Mouse (Mus musculus) B cell, adult 2 months (primary cell): ENCODE results near the gene Rad17.

Experiments used
- DNase-seq, 2 experiments: peaks; one replicate each; pipeline ENCODE4 v3.0.0; 2022

Gene Rad17

DNA sequence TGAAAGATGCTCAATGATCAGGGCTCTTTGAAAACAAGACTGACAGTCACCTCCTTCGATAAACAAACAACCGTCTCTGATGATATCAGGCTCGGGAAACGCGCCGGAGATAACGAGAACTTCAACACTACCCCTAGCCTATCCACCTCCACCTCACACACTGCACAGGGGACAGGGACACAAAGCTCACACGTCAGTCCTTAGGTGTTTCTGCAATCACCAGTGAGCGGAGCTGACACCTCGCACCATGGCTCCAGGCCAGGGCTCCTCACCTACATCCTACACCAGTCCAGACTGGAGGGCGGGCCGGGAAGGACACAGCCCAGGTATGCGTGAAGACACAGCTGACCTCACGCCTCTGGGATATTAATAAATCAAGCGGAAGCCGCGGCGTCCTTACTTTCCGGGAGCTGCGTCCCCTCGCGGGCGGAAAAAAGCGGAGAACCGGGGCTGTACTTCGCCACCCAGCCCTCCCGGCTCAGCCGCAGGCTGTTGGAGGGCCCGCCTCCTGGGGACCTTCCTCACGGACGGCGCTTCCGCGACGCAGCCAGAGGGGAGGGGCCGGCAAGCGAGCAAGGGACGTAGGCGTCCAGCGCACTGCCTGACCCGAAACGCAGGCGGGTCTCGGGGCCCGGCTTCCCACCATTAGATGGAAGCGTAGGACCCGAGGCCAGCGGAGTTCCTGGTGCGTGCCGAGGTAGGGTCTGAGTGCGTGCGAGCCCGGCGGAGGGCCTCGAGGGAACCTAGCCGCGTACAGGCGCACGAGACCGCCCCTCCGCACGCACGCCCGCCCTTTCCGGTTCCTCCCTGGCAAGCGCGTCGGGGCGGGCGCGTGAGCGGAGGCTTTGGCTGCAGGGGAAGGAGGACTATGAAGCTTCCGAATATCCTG, at the start of gene Rad17, which contains the start of gene Ak6:
Rad17 (minus strand) TSS at position 502 of the 889 bp plus-strand sequence.
Ak6 (plus strand) TSS at position 430 of the 889 bp plus-strand sequence.
- peak; percentile 97 for DNase-seq

DNA sequence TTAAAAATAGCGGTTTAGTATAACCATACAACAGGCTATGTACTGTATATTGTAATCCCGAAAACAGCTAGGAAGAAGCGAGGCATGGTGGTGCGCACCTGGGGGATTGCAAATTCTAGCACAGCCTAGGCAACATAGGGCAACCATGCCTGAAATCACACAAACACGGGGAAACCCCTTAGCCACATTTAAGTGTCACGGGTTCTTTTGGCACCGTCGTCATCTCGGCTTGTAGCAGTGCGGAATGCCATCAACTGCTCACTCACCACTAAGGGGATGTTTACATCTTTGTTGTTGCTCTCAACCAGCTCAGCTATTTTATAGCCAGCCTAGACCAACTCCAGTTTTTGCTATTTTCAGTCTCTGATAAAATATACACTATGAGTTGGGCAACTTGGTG, 48.0 kb upstream of the Rad17 start:
- DNase-seq = no peak

- no peak for DNase-seq
Measured at GRCm38 (mm10) chr13:100697541-100697940, 46.7 kb upstream of the Rad17 start.

DNA sequence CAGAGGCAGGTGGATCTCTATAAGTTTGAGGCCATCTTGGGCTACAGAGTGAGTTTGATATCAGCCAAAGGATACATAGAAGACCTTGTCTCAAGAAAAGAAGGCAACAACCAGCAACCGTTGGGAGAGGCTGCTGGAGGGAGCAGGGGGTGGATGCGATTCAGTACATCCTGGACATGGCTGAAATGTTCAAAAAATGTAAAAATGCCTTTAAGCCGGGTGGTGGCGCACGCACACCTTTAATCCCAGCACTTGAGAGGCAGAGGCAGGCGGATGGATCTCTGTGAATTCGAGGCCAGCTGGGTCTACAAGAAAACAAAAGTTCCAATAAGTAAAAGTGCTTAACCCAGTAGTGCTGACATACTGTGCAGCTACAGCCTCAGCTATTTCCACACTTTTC, 36.7 kb upstream of the Rad17 start:
- no peak for DNase-seq

- peak in 1 of 2 experiments; percentile 24 for DNase-seq
Measured at GRCm38 (mm10) chr13:100684355-100684754, 33.5 kb upstream of the Rad17 start.

DNA sequence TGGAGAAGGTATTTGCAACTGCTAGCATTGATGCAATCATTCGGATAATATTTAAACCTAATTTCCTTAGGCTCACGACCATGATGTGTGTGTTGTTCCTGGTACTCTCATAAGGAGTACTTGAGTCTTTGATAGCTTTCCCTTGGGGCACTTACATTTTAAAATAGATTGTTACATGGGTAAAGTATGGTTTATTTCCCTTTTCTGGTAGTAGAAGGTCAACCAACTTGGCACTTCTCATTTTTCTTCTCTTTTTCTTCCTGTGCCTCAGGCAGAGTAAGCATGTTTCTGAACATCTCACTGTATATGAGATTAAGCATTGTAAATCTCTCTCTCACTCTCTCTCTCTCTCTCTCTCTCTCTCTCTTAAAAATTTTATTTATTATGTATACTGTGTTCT, 32.0 kb upstream of the Rad17 start:
- DNase-seq = no peak

GRCm38 (mm10) chr13:100681615-100682014, 30.8 kb upstream of the Rad17 start:
- peak; percentile 26 to 36 for DNase-seq

DNA sequence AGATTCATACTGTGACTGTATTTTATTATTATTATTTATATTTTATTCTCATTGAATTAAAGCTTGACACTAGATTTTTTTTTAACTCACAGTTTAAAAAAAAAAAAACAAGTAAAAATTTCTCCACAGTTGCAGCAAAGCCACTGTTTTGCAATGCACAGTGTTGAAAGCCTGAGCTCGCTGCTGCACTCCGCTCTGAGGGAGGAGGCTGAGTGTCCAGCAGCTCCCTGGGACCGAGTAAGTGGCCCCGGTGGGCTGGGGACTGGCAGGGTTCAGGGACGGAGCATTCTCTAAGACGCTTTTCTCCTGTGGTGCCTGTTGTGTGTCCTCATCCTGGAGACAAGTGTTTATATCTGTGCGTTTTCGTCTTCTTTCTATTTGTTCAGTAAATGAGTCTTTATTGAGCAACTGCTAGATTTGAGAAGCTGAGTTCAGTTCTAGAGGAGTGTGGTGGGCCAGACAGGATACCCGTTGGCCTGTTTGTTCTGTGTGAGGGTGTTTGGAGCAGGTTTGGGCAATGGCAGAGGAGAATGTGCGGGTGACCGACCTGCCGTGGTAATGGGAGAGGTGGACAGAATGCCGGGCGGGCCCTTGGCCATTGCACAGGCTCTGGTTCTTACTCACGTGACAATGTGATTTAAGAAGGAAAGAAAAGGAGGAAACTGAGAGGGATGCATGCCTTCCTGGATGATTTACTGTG, 25.2 kb upstream of the Rad17 start:
- no peak for DNase-seq

- peak in 1 of 2 experiments; percentile 19 for DNase-seq
Measured at GRCm38 (mm10) chr13:100670181-100670741, 19.4 kb upstream of the Rad17 start.

DNA sequence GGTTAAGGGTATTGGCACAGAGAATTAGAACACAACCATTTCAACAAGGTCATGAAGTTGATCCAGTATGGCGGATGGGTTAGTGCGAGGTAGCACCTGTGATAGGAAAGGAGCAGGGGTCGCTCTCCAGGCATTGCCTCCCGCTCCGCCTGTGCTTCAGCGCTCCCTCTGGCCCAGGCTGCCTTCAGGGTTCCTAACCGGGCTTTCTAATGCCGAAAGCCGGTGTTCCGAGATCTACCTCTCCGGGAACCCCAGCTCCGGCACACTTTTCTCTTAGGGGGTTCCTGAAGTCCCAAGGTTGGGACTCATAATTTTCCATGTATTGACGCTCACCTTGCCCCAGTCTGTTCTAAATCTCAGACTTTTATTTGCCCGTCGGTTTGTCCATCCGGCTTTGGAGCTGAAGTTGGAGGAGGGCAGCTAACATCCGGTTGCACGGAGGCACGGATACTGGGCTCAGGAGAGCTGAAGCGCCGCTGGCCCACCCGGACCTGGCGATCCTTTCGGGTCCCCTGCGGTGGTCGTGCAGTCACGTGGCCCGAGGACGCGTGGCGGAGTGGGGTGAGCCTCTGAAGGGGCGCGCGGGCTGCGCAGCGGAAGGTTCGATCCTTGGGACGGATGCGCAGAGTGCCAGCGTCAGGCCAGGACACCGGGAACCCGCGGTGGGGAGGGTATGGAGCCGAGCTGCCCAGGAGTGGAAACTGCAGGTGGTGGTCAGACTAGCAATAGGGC, 18.6 kb upstream of the Rad17 start, which contains the start of gene Ccdc125:
Ccdc125 (plus strand) TSS at position 427 of the 732 bp plus-strand sequence.
- peak; percentile 46 to 50 for DNase-seq

DNA sequence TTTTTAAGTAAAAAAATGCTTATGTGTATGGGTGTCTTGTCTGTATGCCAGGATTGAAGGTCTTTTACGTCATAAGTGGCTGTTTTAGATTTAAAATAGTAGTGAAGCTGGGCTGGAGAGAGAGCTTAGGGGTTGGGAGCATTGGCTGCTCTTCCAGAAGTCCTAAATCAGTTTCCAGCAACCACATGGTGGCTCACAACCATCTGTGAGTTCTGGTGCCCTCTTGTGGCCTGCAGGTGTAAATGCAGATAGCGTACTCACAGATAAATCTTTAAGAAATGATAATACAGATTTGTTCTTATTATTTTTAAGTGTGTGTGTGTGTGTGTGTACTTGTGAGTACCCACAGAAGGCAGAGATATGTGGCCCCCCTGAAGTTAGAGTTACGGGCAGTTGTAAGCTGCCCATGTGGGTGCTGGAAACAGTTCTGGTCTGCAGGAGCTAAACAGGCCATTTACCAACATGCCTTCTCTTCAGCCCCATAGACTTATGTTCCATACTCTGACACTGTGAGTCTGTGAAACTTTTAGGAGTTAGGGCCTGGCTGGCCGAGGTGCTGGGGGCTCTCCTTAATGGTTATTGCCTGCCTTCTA, 9.1 kb upstream of the Rad17 start:
- peak; percentile 73 to 75 for DNase-seq

GRCm38 (mm10) chr13:100658091-100658490, 7.2 kb upstream of the Rad17 start:
- no peak for DNase-seq

DNA sequence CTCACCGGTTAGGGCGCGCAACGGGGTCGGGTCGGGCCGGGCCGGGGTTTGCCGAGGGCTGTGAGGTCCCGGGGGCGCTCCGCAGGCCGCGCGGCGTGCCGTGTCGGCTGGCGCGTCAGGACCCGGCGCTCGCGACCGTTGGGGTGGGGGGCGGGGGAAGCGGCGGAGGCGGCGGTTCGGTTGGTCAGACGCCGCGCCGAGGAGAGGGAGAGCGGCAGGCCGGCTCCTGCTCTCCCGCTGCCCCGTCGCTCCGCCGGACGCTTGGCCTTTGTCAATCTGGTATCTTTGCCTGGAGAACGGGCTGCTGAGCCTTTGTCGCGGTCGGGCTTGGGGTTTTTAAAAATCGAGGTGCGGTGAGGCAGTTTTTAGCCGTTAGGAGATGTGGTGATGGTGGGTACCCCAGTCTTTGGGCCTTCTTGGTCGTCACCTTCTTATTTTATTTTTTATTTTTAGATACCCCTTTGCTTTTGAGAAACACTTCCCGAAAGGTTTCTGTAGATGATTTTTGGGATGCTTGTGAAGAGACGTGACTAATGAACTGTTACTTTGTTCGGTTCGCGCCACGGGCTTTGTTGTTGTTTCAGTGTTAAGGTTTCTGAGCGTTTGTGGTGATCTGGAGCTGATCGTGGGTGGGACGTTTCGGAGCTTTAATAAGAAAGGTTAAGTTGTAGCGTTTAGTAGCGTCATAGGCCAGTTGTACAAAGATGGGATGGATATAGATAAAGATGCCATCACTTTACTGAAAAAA, 762 bp upstream of the Rad17 start, which contains the start of gene Taf9:
Taf9 (plus strand) TSS at position 141 of the 748 bp plus-strand sequence.
- peak in 1 of 2 experiments; percentile 20 for DNase-seq

- DNase-seq = no peak
Measured at GRCm38 (mm10) chr13:100648223-100648622, 2.6 kb downstream of the Rad17 start.

- DNase-seq = peak; percentile 60 to 62
Measured at GRCm38 (mm10) chr13:100642471-100643209, 8.2 kb downstream of the Rad17 start.

- no peak for DNase-seq
Measured at GRCm38 (mm10) chr13:100634106-100634691, 16.7 kb downstream of the Rad17 start.

- DNase-seq = no peak
Measured at GRCm38 (mm10) chr13:100622241-100622640, 28.6 kb downstream of the Rad17 start.

- no peak for DNase-seq
Measured at GRCm38 (mm10) chr13:100617583-100617982, 33.3 kb downstream of the Rad17 start.

- peak; percentile 72 to 75 for DNase-seq
Measured at GRCm38 (mm10) chr13:100616181-100617087, 34.4 kb downstream of the Rad17 start, which contains the start of gene Marveld2. TSS of gene Marveld2 (minus strand) at chr13:100616971.
